Mouse (Mus musculus): ENCODE measurements around the gene Psmd13. TPM values are rescaled to one million over a fixed set of nuclear protein-coding genes. Genes with fewer than 3 reads are reported as not detected.

The Psmd13 gene
- total and polyA plus RNA-seq, 3 experiments, result 165 to 215 TPM; not detected in 1

GRCm38 (mm10) chr7:140908634-140909107 is 26.9 kb downstream of the Psmd13 start:
- peak; percentile 69 for DNase-seq (ENCODE audit: low read depth, low spot score)
- TF ChIP-seq CTCF (IDR thresholded peaks at IDR 0.05 in 2 of 3, conservative IDR thresholded peaks at IDR 0.05 in 1 of 3; ENCODE audit: control insufficient read depth in 1 of 3, insufficient read depth in 1 of 3, low read depth in 2 of 3, low read length in 3 of 3, poor library complexity in 1 of 3, severe bottlenecking in 1 of 3) (peak; percentile 72 to 90 (median 86)), USF1 (IDR thresholded peaks at IDR 0.05; ENCODE audit: low read depth, low read length) (no peak), ZMIZ1 (IDR thresholded peaks at IDR 0.05; ENCODE audit: low read depth, low read length) (no peak), RAD21 (IDR thresholded peaks at IDR 0.05; ENCODE audit: low read depth, low read length) (peak; percentile 80), EP300 (IDR thresholded peaks at IDR 0.05; ENCODE audit: low read depth in 1 of 2, low read length in 2 of 2) (no peak), SMC3 (IDR thresholded peaks at IDR 0.05; ENCODE audit: low read depth, low read length) (peak; percentile 98), KAT2A (conservative IDR thresholded peaks at IDR 0.05; ENCODE audit: low read depth, low read length) (no peak), ZC3H11A (IDR thresholded peaks at IDR 0.05; ENCODE audit: low read depth, low read length) (peak; percentile 85), NRF1 (IDR thresholded peaks at IDR 0.05; ENCODE audit: insufficient read depth, low read depth, low read length, poor library complexity, severe bottlenecking) (no peak), TBP (IDR thresholded peaks at IDR 0.05; ENCODE audit: low read depth, low read length) (no peak)
- Histone ChIP-seq H3K27ac (ENCODE audit: control insufficient read depth, low read depth, low read length) (no peak overlapping the region), H3K4me1 (ENCODE audit: control insufficient read depth in 1 of 2, insufficient read depth in 2 of 2, low read length in 2 of 2) (no peaks in the 10 kb centered on the region), H3K4me3 (ENCODE audit: control insufficient read depth in 1 of 2, insufficient read depth in 1 of 2, low read depth in 2 of 2, low read length in 2 of 2) (no peak overlapping the region), H3K36me3 (ENCODE audit: control insufficient read depth in 1 of 2, insufficient read depth in 2 of 2, low read length in 2 of 2) (no peaks in the 10 kb centered on the region), H3K27me3 (ENCODE audit: control insufficient read depth in 1 of 2, insufficient read depth in 2 of 2, low read length in 2 of 2) (peaks cover 0 to 3% of the 10 kb centered on the region in 2 experiments; a peak in 1 of 4 replicates), H3K9ac (ENCODE audit: control insufficient read depth, low read depth, low read length, poor library complexity, severe bottlenecking) (no peak overlapping the region), H3K79me2 (ENCODE audit: control insufficient read depth, insufficient read depth, low read length, poor library complexity) (no peaks in the 10 kb centered on the region), H3K9me3 (replicated peaks; ENCODE audit: insufficient read depth, low read length) (no peaks in the 10 kb centered on the region)

- Histone ChIP-seq H3K79me2 (ENCODE audit: control insufficient read depth, insufficient read depth, low read length, poor library complexity) (no peaks in the 10 kb centered on the region), H3K9me3 (replicated peaks; ENCODE audit: insufficient read depth, low read length) (no peaks in the 10 kb centered on the region), H3K4me3 (ENCODE audit: control insufficient read depth in 1 of 2, insufficient read depth in 1 of 2, low read depth in 2 of 2, low read length in 2 of 2) (no peak overlapping the region), H3K9ac (ENCODE audit: control insufficient read depth, low read depth, low read length, poor library complexity, severe bottlenecking) (no peak overlapping the region), H3K4me1 (ENCODE audit: control insufficient read depth in 1 of 2, insufficient read depth in 2 of 2, low read length in 2 of 2) (no peaks in the 10 kb centered on the region), H3K36me3 (ENCODE audit: control insufficient read depth in 1 of 2, insufficient read depth in 2 of 2, low read length in 2 of 2) (no peaks in the 10 kb centered on the region), H3K27ac (ENCODE audit: control insufficient read depth, low read depth, low read length) (no peak overlapping the region), H3K27me3 (ENCODE audit: control insufficient read depth in 1 of 2, insufficient read depth in 2 of 2, low read length in 2 of 2) (peaks cover 0 to 5% of the 10 kb centered on the region in 2 experiments; a peak in 1 of 4 replicates)
- no peak for DNase-seq (ENCODE audit: low read depth, low spot score)
- TF ChIP-seq MXI1 (IDR thresholded peaks at IDR 0.05; ENCODE audit: low read depth, low read length), result no peak
- TF ChIP-seq MEF2A (IDR thresholded peaks at IDR 0.05; ENCODE audit: extremely low read depth, insufficient replicate concordance, low read depth, low read length, poor library complexity, severe bottlenecking), result no peak
Observed at GRCm38 (mm10) chr7:140912293-140912692, 30.5 kb downstream of the Psmd13 start.

GRCm38 (mm10) chr7:140912846-140913482 is 31.2 kb downstream of the Psmd13 start:
- H3K4me1 ChIP-seq (ENCODE audit: control insufficient read depth in 1 of 2, insufficient read depth in 2 of 2, low read length in 2 of 2), result no peaks in the 10 kb centered on the region
- TF ChIP-seq TAL1 (IDR thresholded peaks at IDR 0.05; ENCODE audit: low read length) (no peak), JUND (IDR thresholded peaks at IDR 0.05; ENCODE audit: low read depth, low read length) (no peak), MEF2A (IDR thresholded peaks at IDR 0.05; ENCODE audit: extremely low read depth, insufficient replicate concordance, low read depth, low read length, poor library complexity, severe bottlenecking) (no peak), NELFE (IDR thresholded peaks at IDR 0.05; ENCODE audit: low read depth, low read length) (no peak), BHLHE40 (IDR thresholded peaks at IDR 0.05; ENCODE audit: borderline replicate concordance, low read depth, low read length) (no peak), USF2 (IDR thresholded peaks at IDR 0.05; ENCODE audit: borderline replicate concordance in 1 of 2, insufficient read depth in 1 of 2, low read depth in 1 of 2, low read length in 2 of 2) (no peak), NRF1 (IDR thresholded peaks at IDR 0.05; ENCODE audit: insufficient read depth, low read depth, low read length, poor library complexity, severe bottlenecking) (no peak), MAZ (IDR thresholded peaks at IDR 0.05; ENCODE audit: low read depth, low read length) (no peak), GABPA (IDR thresholded peaks at IDR 0.05; ENCODE audit: low read depth, low read length) (no peak), E2F4 (IDR thresholded peaks at IDR 0.05; ENCODE audit: borderline replicate concordance, low read depth, low read length) (no peak), KAT2A (conservative IDR thresholded peaks at IDR 0.05; ENCODE audit: low read depth, low read length) (no peak)
- no peak overlapping the region for H3K9ac ChIP-seq (ENCODE audit: control insufficient read depth, low read depth, low read length, poor library complexity, severe bottlenecking)
- DNase-seq (ENCODE audit: low read depth, low spot score), result no peak
- peaks cover 0 to 5% of the 10 kb centered on the region in 2 experiments; a peak in 1 of 4 replicates for H3K27me3 ChIP-seq (ENCODE audit: control insufficient read depth in 1 of 2, insufficient read depth in 2 of 2, low read length in 2 of 2)
- no peaks in the 10 kb centered on the region for H3K9me3 ChIP-seq (replicated peaks; ENCODE audit: insufficient read depth, low read length)
- no peak overlapping the region for H3K4me3 ChIP-seq (ENCODE audit: control insufficient read depth in 1 of 2, insufficient read depth in 1 of 2, low read depth in 2 of 2, low read length in 2 of 2)
- H3K27ac ChIP-seq (ENCODE audit: control insufficient read depth, low read depth, low read length), result no peak overlapping the region
- 0 out of 4 replicates have a peak, but pooled peaks cover 0 to 2% of the 10 kb centered on the region in 2 experiments for H3K36me3 ChIP-seq (ENCODE audit: control insufficient read depth in 1 of 2, insufficient read depth in 2 of 2, low read length in 2 of 2)
- H3K79me2 ChIP-seq (ENCODE audit: control insufficient read depth, insufficient read depth, low read length, poor library complexity), result no peaks in the 10 kb centered on the region
